Mouse (Mus musculus) gastrocnemius, adult 18-20 months (tissue): ENCODE data around the gene Prox1. TPM values are rescaled to one million over a fixed set of nuclear protein-coding genes. Genes with fewer than 3 reads are reported as not detected.

Experiments used
- DNase-seq: peaks from one replicate; pipeline ENCODE4 v3.0.0; 2021; ENCODE audit warnings: low spot score
- total RNA-seq, 2 experiments: library from RNA; stranded (reverse); gene quantifications; 2 replicates each; pipeline ENCODE4 v1.2.3; 2021

Gene Prox1
- total RNA-seq, 2 experiments from 2014 or later = 2.1 to 3.0 TPM

DNA sequence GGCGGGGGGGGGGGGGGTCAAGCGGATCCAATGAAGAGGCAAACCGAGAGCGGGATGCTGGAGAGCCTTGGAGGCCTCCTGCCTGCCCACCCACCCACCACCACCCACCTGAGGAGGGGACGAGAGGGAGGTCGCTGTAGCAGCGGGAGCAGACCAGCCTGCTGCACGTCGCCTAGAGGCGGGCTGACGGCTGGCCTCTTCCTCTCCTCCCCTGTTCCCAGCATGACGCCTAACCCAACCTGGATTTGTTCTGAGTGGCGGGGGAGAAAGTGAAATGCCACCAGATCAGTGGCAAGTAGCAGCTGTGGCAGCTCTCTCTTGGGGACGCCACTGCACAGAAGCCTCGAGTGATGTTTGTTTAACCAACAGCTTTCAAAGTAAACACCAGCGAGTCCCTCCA lies 3.1 kb upstream of the Prox1 start:
- no peak for DNase-seq

DNA sequence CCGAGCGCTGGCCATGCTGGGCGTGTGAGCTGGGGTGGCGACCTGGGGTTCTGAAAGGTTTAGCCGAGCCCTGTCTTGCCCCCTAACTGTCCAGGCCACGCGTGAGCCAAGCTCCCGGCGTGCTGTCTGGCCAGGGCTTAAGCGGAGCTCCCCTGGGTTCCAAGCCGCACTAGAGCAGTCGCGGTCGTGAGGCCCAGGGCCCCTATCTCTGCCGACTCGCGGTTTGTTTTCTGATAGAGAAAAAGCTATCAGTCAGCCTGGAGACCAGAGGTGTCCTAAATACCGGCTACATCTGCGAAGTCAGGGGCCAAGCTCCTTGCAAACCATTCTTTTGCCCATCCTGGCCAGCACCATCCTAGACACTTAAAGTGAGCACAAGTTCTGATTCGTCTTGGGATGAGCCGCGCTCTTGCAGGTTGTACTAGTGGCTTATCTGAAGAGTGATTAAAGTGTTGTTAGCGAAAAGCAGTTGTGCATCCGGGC lies 2.5 kb upstream of the Prox1 start:
- DNase-seq = no peak

DNA sequence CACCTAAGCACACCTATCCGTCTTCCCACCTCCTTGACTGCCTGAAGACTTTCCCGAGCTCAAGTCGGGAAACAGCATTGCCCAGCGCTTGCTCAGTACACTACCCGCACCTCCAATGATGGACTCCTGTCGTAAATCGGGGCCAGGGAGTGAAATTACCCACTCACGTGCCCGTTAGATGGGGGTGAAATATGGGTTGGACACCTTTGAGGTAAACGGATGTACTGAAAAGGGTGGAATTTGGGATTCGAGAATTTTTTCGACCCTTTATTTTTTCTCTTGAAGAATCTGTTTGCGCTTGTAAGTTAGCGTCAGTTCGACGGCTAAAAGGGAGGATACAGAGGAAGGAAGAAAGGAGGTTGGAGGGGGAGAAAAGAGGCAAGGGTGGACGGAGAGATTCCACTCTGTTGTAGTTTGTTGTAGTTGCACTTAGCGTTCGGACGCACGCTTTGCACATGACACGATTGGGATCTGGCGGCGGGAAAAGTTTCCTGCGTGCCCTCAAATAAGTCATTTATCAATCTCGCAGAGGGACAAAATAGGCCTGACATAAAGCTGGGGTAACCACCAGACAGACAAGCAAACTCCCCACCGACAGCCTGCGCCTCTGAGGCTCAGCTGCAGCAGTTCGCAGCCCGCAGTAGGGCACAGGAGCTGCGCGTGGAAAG lies 1.9 kb upstream of the Prox1 start:
- no peak for DNase-seq

DNA sequence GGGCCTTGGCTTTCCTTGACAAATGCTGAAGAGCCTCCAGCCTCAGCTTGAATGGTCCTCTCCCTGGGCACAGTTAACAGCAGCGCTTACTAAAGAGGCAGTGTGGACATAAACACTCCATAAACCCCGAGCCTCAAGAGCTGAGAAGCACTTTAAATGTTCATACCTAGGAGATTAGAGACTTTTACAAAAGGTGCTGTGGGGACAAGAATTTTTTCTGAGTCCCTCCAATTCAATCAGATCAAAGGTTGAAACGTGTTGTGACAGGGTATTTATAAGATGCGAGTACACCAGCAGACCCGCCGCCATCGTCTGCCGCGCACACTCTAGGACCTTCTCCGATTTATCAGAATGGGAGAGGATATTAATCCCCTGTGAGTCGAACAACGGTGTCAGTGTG lies 1.2 kb upstream of the Prox1 start:
- no peak for DNase-seq

DNA sequence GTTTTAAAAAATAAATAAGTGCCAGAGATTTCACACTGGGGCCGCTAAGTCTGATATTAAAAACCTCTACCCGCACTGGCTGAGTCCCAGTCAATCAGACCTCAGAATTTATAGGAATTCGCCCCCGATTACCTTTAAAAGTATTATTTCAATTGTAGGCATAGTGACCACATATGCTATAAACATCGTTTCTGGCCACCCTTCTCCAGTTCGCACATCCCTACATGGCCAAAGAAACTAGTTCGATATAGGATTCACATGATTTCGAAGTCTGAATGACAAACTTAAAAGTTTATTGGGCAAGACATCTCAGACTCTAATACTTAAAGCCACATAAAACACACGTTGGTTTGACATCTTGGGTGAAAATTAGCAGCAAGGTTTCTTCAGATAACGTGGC lies 827 bp upstream of the Prox1 start:
- no peak for DNase-seq

DNA sequence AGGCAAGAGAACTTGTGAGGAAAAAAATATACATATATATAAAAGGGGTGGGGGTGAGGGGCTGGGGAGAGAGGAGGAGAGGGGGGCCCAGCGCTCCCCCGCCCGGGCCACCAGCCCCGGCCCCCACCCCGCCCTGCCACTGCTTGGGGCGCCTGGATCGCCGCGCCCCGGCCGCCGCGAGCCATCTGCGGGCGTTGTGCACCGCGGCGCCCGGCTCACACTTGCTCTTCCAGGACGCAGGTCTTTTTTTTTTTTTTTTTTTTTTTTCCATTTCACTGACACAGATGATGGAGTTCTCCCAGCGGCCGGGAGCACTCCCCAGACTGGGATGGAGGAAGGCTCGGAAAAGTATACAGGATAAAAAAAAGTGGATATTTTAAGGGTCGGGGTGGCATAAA lies 304 bp upstream of the Prox1 start:
- DNase-seq = no peak

DNA sequence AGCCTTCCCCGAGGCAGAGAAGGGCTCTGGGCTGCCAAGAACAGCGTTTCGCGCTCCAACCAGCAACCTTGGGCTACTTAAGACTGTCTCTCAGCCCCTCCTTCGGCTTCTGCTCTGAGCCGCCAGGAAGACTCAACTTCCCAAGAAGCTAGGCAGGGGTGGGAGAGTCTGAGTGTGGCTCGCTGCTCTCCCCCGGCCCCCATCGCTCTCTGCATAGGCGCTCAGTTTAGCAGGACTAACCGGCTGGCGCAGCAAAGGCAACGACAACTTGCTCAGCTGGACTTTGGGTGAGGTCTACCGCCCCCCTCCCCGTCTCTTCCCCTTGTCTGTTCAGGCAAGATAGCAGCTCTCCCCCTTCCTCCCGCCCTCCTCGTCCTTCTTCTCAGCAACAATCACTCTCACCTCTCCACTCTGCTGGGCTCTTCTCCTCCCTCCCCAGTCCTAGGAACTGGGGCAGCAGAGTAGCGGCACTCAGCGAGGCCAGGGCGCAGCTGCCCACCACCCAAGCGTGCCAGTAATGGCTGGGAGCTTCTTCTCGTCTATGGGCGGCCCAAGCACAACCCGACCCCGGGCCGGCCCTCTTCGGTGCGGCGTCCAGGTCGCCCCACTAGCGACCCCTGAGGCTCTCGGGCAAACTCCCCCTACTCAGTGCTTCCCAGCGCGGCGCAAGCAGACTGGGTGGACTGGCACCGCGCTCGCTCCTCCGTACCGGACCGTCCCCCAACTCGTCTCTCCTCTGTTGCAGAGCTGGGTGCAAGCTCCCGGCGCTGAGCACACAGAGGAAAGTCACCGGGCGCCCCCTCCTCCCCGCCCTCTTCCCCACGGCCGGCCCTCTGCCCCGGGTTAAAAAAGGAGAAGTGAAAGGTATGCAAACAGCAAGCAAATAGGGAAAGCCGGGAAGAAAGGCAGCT lies 1.5 kb downstream of the Prox1 start:
- DNase-seq = no peak

DNA sequence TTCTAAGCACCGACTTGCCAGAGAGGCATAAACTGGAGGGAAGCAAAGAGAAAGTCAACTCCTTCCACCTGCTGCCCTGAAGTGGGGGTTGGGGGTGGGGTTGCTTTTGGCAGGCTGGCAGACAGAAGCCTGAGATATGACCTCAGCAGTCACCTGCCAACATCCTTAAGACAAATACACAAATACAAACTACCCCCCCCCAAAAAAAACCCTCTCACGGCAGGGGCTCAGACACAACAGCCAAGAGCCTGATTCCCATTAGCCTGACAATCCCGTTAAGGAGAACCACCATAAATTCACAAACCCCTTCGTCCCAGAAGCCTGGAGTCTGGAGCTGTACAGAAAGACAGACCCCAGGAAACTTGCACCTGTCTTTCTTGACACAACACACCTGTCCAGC lies 2.4 kb downstream of the Prox1 start:
- no peak for DNase-seq

DNA sequence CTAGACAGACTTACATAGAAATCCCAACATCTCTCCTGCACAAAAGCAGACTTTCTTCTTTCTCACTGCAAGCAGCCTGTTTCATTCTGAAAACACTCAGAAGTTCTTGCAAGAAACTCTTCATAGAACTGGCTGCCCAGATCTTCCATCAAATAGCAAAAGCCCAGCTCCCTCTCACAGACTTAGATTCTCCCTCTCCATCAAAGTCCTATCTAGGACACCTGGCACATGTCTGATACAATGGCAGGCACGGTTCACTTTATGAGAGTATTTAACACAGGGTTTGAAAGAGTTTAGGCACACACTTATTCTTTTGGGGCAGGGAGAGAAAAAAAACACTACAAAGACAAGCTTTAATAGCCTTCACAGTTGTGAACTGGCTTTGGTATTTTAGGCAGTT lies 2.9 kb downstream of the Prox1 start:
- no peak for DNase-seq

DNA sequence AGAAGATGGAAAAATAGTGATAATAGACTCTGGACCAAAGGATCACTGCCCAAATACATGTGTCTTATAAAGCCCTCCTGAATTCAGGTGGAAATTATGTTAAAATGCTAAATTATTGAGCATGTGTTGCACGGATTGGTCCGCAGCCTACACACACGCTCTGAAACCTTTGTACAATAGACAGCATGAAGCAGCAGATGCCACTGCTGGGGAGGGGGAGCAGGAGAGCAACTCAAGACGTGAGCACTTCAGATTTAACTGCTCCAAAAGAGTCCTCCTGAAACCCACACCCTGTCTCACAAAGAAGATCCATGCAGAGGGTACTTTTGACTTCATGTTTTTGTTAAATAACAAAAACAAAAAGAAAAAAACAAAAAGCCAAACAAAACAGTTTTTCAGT lies 5.0 kb downstream of the Prox1 start:
- no peak for DNase-seq

DNA sequence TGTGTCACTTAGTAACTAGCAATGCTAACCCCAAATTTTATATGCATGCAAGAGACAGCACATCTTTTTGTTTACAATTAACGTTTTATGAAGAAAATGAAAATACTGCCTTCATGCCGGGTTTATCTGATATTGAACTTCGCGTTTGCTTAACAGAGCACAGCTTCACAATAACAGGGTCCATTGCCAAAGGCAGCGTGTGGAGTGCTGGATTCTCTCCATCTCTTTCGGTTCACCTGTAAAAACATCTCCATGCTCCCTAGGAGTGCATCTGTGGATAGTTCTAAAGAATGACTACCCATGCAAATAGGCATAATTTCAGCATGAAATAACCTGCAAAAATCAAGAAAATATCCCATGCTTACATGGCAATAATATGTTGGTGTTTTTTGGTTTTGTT lies 7.0 kb downstream of the Prox1 start:
- DNase-seq = no peak

DNA sequence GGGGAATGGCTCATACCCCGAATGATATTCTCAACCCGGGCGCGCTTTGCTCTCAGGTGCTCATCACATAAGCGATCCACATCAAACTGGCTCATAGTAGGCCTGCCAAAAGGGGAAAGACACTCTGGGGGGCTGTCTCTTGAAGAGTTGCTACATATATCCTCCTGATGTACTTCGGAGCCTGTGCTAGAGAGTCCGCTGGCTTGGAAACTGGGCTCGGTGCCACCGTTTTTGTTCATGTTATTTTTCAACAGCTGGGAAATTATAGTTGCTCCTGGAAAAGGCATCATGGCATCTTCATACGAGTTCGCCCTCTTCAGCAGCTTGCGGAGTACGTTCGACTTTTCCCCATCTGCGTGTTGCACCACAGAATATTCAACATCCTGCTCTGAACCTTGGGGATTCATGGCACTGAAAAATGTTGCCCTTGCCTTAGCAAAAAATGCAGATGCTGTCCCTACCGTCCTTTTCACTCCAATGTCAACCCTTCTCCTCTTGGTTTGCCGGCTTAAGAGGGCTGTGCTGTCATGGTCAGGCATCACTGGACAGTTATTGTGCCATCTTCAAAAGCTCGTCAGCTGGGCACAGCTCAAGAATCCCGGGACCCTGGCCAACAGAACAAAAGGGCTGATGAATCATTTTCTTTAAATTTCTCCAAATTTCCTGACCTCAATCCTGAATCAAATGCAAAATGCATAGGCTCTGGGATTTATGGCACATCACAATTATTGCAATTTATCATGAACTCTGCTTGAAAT lies 8.6 kb downstream of the Prox1 start:
- DNase-seq = no peak

DNA sequence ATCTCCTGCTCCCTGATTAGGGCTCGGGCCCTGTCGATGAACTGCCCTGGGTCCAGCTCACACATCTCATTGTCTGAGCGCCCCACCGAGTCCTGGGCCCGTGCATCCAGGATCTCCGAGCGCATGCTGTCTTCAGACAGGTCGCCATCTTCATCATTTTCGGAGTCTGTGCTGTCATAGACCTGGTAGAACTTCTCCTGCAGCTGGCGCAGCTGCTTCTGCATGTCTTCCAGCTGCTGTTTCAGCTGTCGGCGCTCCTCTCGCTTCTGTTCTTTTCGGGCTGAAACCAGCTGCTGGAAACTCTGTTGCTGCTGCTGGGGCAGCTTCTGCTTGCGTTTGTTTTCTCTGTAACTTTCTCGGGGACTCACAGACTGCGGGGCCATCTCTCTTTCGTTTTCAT lies 9.2 kb downstream of the Prox1 start:
- no peak for DNase-seq

DNA sequence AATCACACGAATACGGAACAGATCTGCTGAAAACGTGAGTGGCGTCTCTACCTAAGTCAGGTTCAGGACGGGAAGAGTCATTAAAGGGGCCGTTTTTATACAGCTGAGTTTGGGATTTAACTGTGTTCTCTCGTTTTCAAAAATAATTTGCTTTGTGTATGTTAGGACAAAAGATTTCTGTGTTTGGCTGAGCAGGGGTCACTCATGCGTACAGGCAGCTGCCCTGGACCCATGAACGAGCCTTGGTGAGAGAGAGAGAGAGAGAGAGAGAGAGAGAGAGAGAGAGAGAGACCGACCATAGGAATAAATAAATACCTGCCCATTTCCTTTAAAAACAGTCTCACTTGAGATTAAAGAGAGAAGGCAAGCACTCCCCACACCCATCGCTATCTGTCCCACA lies 11.1 kb downstream of the Prox1 start:
- no peak for DNase-seq

DNA sequence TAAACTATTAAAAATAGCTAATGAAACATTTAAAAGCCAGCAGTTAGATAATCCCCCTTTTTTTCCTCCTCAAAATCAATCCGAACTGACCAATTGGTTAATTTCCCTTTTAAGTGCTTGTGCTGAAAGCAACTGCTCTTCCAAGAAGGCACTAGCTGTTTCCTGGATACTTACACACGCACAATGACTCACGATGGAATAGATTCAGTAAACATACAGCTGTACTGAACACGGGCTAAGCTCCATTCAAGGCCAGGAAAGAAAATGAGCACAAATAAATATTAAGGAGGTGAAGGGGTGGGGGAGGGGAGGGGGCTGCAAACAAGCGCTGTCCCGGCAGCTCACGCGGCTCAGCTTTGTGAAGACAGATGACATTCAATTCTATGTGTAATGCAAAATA lies 14.8 kb downstream of the Prox1 start:
- no peak for DNase-seq

DNA sequence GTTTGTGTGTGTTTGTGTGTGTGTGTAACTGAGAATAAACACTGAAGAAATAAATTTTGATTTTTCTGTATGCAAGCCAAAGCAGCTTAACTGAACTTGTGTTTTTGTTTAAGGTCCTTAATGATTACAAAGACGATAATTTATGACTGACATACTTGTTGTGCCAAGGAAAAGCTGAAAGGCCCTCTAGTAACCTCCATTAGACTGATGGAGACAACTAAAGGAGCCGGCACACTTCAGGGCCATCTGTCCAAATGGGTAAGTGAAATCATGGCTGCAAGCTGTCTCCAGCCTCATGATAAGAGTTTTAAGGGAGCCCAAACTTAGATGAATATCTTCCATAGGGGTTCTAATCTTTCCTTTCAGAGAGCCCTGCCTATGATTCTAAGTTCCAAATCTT lies 15.5 kb downstream of the Prox1 start:
- DNase-seq = no peak

DNA sequence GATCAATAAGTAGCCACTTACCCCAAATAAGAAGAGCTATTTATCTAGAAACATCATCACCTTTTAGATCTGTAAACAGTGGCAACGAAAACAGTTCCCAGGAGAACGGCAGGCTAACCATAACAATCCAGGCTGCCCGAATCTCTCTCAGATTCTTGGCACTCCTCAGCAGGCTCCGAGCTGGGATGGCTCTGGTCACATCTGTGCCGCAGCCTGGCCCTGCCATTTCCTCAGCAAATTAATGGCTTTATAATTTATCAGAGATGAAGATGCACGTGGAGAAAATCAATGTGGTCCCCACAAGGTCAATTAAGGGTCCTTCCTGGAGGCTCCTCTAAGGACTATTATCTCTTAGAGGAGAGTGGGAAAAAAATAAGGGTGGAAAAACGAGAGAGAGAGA lies 16.2 kb downstream of the Prox1 start:
- DNase-seq = no peak

DNA sequence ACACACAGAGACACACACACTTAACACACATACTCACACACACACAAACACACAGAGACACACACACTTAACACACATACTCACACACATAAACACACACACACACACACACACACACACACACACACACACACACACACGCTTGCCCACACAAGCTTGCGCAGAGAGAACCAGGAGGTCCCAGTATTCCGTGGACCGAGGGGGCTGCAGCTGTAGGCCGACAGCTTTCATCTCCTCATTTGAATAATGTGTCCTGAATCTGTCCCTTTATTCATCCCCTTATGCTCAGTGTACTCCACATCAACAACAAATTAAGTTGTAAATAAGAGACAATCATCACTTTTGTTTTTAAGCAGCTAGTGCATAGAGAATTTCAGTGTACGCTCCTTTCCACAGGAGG lies 17.9 kb downstream of the Prox1 start:
- no peak for DNase-seq

DNA sequence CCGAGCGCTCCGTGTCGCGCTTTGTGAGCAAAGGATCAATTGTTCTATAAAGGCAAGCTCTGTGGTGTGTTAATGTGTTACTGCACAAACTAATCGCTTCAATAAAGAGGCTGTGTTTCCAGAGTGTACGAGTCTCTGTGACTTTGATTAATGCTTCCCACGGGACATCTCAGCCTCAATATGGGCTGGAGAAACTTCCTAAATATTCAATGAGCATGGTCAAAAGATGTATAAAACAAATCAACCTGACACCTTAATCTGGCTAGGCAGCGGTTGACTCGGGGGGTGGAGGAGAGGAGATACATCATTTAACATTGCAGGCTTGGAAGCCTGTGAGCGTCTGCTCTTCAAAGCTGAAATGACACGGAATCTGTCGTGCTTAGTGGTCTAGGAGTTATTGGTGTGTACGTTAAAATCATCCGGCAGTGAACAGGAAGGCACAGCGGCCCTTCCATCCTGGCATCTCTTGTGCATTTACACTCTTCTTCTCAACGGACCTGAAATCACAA lies 21.2 kb downstream of the Prox1 start:
- no peak for DNase-seq

DNA sequence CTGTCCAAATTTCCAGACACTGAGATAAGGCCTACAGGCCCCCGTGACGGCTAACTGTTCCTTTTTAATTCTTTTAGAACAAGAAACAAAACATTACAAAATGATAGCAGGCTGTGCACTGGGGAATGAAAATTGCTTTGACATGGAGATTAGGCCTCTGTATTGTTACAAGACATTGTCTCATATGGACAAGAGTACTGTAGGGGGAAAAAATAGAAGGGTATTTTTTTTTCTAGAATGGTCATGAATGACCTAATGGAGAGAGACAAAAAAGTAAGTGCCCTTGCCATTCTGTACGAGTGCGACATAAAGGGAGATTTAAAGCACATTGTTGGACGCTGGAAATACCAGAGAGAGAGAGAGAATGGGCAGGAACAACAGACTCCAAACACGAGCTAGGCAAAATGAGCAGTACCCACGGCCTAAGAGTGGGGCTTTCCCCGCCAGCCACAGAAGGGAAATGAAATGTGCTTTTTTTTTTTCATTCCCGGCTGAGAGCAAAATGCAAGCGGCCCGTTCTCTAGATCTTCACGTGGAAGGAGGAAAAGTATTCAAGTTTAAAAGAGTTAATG lies 21.8 kb downstream of the Prox1 start:
- DNase-seq = no peak

DNA sequence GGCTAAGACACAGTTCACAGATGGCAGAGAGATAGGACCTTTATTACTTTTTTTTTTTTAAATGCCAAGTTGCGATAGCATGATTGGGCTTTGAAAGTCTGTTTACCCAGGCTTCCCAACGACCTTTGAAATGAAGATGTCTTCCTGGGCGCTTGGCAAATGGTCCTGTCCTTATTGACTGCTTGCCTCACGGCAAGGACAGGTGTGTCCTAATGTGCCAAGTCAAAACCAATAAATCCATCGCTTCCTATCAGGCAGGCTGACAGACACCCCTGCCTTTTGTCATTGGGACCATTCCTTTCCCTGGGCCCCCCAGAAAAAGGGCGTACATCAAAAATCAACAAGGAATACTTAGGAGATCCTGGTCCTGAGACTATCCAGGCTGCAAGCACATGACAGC lies 22.7 kb downstream of the Prox1 start:
- no peak for DNase-seq

DNA sequence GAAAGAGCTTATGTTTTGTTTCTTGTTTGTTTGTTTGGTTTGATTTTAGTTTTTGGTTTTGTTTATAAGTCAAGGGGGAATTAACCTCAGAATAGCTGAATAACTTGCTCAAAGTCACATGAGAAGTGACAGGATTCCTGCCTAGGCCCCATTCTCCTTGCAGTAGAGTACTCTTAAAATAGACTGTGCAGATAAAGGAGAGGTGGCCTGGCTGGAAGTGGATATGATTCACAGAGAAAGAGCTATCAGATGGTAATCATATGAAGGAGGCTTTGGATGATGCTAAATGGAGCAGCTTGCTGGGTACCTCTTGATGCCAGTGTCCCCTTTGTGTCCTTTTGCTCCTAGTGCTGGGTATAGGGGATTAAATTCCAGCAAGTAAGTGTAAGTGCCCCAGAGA lies 26.1 kb downstream of the Prox1 start:
- DNase-seq = no peak
